Mouse (Mus musculus): ENCODE results near the gene Sub1.

Sub1 gene

DNA sequence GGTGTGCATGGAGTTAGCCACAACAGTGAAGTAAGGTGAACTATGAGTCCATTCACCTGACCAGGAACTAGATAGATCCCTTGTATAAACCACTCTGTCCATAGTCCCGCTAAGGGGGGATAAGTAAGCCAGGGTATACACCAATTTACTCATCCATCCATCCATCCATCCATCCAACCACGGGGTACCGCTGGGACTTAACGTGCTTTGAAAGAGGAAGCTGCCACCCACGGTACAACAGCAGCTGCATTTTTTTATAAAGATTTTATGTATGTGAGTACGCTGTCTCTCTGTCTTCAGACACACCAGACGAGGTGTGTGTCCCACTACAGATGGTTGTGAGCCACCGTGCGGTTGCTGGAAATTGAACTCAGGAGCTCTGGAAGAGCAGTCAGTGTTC lies 27.9 kb downstream of the Sub1 start:
- no peak for DNase-seq (ENCODE audit: low spot score in 2 of 2)

DNA sequence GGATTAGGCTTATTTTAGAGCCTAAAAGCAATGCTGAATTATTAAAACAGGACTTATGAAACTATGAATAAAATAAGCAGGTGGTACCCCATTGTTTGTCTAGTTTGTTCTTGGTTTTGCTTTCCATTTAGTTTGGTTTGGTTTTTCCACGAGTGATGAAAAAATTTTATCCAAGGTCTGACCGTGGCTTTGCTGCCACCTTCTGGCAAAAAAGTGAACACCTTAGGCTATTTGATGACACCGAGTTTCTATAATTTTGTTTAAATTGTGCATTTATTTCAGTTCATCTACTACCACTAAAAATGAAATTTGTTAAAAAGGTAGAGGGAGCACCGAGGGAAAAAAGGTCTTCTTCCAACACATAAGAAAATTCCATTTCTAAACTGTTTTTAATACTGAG lies 30.4 kb downstream of the Sub1 start:
- DNase-seq (ENCODE audit: low spot score in 2 of 2): no peak

DNA sequence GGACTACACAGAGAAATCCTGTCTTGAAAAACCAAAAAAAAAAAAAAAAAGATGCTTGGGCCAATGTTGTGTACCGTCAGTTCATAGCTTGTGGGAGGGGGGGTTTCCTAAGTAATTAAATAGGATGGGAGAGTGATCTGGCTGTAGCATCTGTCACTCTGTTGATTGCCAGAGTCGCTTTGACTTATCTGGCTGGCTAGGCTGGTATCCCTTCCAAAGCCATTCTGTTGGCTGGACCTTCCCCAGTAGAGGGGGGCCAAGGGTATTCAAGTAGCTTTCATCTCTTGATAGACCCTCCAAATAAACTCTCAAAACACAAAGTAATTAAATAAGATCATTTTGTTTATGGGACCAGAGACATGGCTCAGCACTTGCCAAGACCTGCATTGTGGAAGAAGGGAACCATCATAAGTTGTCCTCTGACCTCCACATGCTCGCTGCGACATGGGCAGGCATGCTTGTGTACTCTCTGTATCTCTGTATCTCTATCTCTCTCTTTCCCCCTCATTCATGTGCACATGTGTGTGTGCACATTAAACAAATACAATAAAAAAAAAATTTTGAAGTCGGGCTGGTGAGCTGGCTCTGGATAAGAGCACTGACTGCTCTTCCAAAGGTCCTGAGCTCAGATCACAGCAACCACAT lies 31.5 kb downstream of the Sub1 start:
- no peak for DNase-seq (ENCODE audit: low spot score in 2 of 2)

DNA sequence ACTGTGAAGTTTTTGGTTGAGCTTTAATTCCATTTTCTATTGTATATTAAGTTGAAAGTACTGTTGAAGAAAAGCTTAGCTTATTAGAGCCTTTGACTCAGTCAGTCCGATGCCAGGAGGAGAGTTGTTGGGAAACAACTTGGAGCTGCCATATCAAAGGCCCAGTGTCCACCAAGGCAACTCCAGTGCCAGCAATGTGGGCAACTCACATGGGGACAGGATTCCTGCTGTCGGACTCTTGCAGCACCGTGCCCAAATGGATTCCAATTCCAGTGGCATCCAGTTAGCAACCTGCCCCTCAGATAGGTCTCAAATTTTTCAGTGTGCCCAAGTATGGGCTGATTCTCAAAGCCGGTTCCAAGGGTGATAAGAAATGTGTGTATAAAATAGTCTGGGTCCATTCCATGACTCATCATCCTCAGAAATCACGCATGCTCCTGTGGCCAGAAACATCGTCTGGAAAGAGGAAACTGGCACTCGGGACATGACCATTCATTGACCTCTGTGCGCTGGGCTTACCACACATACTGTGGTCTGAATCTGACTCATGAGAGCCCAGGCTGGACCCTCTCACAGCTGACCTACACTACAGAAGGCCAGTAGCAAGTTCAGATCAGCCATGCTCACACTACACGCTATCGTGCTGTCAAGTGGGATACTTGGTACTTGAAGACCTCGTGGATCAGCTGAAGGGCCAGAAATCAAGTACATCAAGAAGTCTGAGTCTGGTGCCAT lies 32.8 kb downstream of the Sub1 start:
- DNase-seq (ENCODE audit: low spot score in 2 of 2): no peak

DNA sequence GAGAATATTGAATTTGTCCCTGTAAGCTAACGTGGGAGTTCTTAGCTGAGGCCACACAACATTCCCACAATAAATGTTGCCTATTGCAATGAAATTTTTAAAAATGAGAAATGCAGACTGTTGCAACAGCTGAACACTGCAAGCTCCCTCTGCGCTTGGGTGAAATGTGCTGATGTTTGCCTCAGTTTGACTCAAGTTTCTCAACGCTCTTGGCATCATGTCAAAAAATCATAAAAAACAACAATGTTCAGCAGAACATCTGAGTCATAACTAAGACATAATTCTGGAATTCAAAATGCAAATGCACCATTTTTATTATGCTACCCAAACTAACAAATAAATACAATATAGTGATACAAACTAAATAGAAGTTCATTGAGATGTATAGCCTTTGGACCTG lies 37.1 kb downstream of the Sub1 start:
- DNase-seq (ENCODE audit: low spot score in 2 of 2): no peak

DNA sequence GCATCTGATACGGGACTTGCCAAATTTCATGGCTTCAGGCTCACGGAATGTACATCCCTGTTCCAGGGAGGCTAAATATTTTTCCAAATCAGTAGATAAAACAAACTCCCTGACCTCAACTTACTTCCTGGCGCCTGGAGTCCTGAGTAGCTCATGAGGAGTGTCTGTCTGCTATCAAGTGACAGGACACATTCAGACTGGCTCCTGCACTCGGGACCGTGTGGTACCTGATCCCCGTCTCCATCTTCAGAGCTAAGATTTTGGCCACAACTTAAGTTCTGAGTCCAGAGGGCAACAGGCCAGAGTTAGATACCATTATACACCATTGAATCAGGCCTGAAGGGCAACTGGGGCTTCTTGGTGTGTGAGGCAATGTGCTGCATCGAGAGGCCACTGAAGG lies 40.7 kb downstream of the Sub1 start:
- no peak for DNase-seq (ENCODE audit: low spot score in 2 of 2)

DNA sequence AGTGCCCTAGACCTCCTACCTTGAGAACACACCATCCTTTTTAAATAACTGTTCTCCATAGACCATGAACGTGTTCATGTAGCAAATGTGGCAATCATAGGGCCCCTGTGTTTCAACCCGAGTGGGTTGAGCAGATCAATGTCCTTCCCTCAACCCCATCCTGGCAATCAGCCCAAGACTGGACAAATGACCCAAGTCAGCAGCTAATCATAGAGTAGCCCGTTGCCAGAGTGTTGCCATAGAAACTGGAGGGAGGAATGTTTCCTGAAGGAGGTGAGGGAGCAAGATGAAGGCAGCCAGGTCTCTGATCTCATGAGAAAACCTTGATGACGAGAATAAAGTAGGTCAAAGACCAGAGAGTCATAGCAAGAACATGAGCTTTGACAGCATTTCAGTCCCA lies 42.6 kb downstream of the Sub1 start:
- no peak for DNase-seq (ENCODE audit: low spot score in 2 of 2)

DNA sequence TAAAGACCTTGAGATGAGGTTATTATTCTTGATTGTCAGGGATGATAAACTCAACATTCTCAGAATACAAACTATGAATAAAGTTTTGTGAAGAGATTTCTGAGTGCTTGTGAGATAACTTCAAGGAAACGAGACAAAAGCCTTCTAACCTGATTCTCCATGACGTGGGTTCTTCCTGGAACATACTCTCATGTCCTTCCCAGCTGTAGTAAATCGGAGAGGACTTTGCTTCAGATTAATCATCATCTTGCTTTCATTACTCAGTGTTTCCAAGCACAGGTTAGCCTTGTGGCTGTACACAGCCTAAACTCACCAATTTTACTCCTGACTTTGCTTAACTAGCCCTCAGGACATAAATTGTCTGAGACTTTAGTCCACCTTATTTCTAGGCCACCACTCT lies 44.6 kb downstream of the Sub1 start:
- no peak for DNase-seq (ENCODE audit: low spot score in 2 of 2)

DNA sequence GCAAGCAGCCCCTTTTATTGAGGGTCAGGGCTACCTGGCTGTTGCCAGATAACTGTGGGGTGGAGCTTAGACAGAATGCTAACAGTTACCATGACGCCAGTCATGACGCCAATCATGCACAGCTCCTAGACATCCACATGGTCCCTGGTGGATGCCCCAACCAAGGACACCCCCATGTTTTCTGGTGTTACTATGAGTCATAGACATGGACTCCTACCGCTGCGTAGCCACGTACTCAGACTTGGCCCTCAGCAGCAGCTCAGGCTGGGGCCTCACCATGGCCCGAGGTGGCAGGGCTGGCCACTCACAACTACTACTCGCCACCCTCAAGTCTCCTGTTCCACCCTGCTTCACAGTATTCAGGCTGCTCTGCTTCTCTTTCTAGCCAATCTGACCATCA lies 45.6 kb downstream of the Sub1 start:
- DNase-seq (ENCODE audit: low spot score in 2 of 2): no peak

DNA sequence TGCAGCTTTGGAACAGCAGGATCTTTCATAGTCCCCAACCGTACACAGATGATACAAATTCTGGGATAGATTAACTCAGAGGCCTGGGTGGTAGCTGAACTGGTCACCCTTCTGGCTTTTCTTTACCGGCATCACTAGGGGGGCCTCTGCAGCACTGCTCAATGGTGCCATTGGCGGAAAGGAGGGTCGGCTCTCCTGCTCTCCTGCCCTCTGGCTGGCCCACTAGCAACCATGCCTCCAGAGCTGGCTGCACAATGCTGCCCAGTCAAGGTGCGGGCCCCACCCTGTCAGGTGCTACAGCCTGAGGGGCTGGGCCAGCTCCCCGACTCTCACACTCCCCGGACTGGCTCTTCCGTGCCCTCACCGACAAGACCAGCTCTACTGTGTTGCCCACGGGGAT lies 46.6 kb downstream of the Sub1 start:
- no peak for DNase-seq (ENCODE audit: low spot score in 2 of 2)

DNA sequence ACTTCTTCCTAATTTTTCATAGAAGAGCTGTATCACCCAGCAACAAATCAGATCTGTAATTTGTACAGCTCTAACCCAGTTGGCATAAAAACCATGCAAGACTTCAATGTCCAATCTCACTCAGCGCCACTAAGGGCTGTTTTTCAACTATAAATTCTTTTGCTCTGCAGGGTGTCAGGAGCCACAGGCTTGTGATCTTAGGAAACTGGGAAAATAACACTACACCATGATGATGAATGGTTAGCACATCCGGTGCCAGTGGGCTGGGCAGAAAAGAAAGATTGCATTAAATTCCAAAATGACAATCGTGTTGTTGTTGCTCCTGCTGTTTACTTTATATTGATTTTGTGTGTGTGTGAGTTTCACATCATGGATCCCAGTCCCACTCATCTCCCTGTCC lies 47.3 kb downstream of the Sub1 start:
- DNase-seq (ENCODE audit: low spot score in 2 of 2): no peak

DNA sequence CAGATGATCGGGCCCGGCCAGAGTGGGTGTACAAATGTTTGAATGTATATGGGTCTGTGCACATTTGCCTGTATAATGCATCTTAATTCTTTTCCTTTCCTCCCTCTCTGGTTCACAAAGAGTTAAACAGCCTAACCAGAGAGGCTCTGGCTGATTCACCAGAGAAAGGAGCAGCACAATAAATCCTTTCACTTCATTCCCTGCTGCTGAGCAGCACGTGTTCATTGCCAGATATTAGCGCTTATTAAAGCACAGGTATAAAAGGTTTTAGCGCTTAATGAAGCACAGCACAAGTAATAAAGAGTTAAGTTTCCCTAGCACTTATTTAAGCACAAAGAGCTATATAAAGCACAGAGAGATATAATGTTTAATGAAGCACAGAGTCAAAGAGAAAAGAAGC lies 55.9 kb downstream of the Sub1 start:
- no peak for DNase-seq (ENCODE audit: low spot score in 2 of 2)
